Mouse (Mus musculus) heart, embryonic 11.5 days (tissue): Measurements from ENCODE around the gene Pdzrn3. TPM values are rescaled to one million over a fixed set of nuclear protein-coding genes. Genes with fewer than 3 reads are reported as not detected.

Source experiments
- ATAC-seq: fragments of 200-750 bp; cut with Nextera tagmentation; replicated peaks from 2 replicates; pipeline ENCODE4 v1.8.0; 2017; ENCODE audit warnings: moderate library complexity; ENCODE audit not compliant: insufficient number of reproducible peaks, low FRiP score, low TSS enrichment
- H3K27ac ChIP-seq: fragments of 300-500 bp; sonication (generic); 2 replicates; pipeline ENCODE4 v1.5.1; 2014; ENCODE audit warnings: mild to moderate bottlenecking, low read depth, low read length
- H3K27me3 ChIP-seq: fragments of 300-500 bp; sonication (generic); 2 replicates; pipeline ENCODE4 v1.6.1; 2014; ENCODE audit warnings: mild to moderate bottlenecking, low read length, mixed read lengths; ENCODE audit not compliant: control insufficient read depth, insufficient read depth
- H3K36me3 ChIP-seq: fragments of 300-500 bp; sonication (generic); 2 replicates; pipeline ENCODE4 v1.6.1; 2014; ENCODE audit warnings: mild to moderate bottlenecking, low read length, moderate library complexity, mixed read lengths; ENCODE audit not compliant: control insufficient read depth, insufficient read depth
- H3K4me1 ChIP-seq: fragments of 300-500 bp; sonication (generic); 2 replicates; pipeline ENCODE4 v1.6.1; 2014; ENCODE audit warnings: low read length; ENCODE audit not compliant: control insufficient read depth, insufficient read depth
- H3K4me2 ChIP-seq: fragments of 300-500 bp; sonication (generic); 2 replicates; pipeline ENCODE4 v1.6.1; 2014; ENCODE audit warnings: mild to moderate bottlenecking, moderate library complexity
- H3K4me3 ChIP-seq: fragments of 300-500 bp; sonication (generic); 2 replicates; pipeline ENCODE4 v1.5.1; 2014; ENCODE audit warnings: low read depth, low read length
- H3K9ac ChIP-seq: fragments of 300-500 bp; sonication (generic); 2 replicates; pipeline ENCODE4 v1.6.1; 2014; ENCODE audit warnings: mild to moderate bottlenecking, low read depth, low read length, moderate library complexity
- H3K9me3 ChIP-seq: fragments of 300-500 bp; sonication (generic); replicated peaks from 2 replicates; pipeline ENCODE4 v1.6.1; 2016; ENCODE audit warnings: low read length; ENCODE audit not compliant: control insufficient read depth
- WGBS: fragments of 180-500 bp; shearing (Covaris S2); extraction: QIAGEN DNeasy Blood & Tissue Kit; methylation state at CpG from one replicate; pipeline ENCODE4 v1.1.7; 2014; ENCODE audit not compliant: insufficient replicate concordance; 5-methylcytosine and 5-hydroxymethylcytosine counted together
- polyA plus RNA-seq: library from polyadenylated mRNA; unstranded; fragments of >200 nt; fragmentation: Nextera tagmentation; extraction: Ambion mirVana; gene quantifications from 2 replicates; pipeline ENCODE4 v1.2.1, GENCODE M21; 2014

Gene Pdzrn3
- polyA plus RNA-seq, 1 experiment from 2014 or later, result 10.5 TPM

DNA sequence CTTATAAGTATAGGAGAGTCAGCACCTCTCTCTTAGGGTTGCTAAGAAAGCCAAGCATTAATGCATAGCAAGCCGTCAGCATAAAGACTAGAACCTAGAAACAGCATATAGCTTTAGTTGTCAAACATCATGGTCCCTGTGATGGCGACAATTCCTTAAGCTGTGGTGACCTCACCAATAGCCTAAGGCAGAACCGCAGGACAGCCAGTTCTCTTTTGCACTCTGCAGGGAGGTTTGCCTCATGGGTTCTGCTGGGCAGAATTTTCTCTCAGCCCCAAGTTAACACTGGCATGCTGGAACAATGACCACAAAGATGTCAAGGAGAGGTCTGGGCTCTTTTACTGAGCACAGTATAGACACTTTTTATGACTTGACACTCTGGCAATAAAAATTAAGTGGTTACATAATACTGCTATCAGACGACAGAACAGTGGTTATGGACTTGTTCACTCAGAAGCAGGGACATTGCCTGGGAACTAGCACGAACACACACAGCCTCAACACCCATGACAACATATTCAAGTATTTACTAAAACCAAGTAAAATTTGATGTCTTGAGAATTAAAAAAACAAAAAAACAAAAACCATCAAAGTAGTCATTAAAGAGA, 90.0 kb downstream of the Pdzrn3 start:
- ATAC-seq, result no peak
- peaks cover 39% of the 10 kb centered on the region for H3K4me1 ChIP-seq
- H3K36me3 ChIP-seq, result no peaks in the 10 kb centered on the region
- H3K9ac ChIP-seq, result no peak overlapping the region
- H3K27me3 ChIP-seq, result no peaks in the 10 kb centered on the region
- no peak overlapping the region for H3K4me3 ChIP-seq
- H3K27ac ChIP-seq, result no peak overlapping the region
- H3K4me2 ChIP-seq, result no peak overlapping the region
- 77% methylated on average over 5 of the region's 5 CpGs for WGBS
- H3K9me3 ChIP-seq, result no peaks in the 10 kb centered on the region

- H3K36me3 ChIP-seq, result no peaks in the 10 kb centered on the region
- no peaks in the 10 kb centered on the region for H3K9me3 ChIP-seq
- no peak overlapping the region for H3K27ac ChIP-seq
- 77% methylated on average over 2 of the region's 2 CpGs for WGBS
- no peak overlapping the region for H3K9ac ChIP-seq
- H3K27me3 ChIP-seq, result no peaks in the 10 kb centered on the region
- no peak overlapping the region for H3K4me2 ChIP-seq
- no peak for ATAC-seq
- peaks cover 39% of the 10 kb centered on the region for H3K4me1 ChIP-seq
- H3K4me3 ChIP-seq, result no peak overlapping the region
Observed at GRCm38 (mm10) chr6:101287077-101287476, 90.6 kb downstream of the Pdzrn3 start.

DNA sequence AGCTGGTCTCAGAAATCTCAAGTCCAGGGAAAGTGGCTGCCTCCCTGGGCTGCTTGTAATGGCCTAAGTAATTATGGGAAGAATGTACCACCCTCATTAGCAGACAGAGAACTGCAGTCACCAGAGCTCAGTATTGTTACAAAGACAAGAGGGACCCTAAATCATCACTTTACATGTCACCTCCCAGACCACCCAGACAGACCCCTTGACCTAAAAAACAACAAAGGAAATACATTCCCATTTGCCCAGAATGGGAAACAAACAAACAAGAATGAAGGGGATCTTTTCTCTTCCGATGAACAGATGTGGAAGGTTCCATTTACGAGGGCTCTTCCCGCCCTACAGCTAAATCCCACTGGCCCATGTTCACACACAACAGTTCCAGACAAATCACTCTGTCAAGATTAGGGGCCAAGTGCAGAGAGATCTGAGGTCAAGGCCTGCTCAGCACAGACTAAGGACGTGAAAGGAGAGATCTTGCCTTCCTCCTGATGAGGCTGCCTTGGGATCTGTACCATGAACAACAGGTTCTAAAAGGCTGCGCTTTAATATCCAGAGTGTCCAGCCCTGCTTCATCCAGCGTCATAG, 93.2 kb downstream of the Pdzrn3 start:
- no peaks in the 10 kb centered on the region for H3K36me3 ChIP-seq
- H3K27me3 ChIP-seq, result no peaks in the 10 kb centered on the region
- H3K9ac ChIP-seq, result no peak overlapping the region
- no peak overlapping the region for H3K4me3 ChIP-seq
- no peak for ATAC-seq
- no peak overlapping the region for H3K4me2 ChIP-seq
- no peak overlapping the region for H3K27ac ChIP-seq
- WGBS, result 52% methylated on average over 6 of the region's 6 CpGs
- peaks cover 44% of the 10 kb centered on the region for H3K4me1 ChIP-seq
- no peaks in the 10 kb centered on the region for H3K9me3 ChIP-seq

- Histone ChIP-seq H3K9me3 (no peaks in the 10 kb centered on the region), H3K27ac (no peak overlapping the region), H3K9ac (no peak overlapping the region), H3K4me2 (no peak overlapping the region), H3K4me3 (no peak overlapping the region), H3K36me3 (no peaks in the 10 kb centered on the region), H3K27me3 (no peaks in the 10 kb centered on the region), H3K4me1 (peaks cover 41% of the 10 kb centered on the region)
- ATAC-seq, result no peak
- 66% methylated on average over 3 of the region's 3 CpGs for WGBS
Observed at GRCm38 (mm10) chr6:101283891-101284290, 93.8 kb downstream of the Pdzrn3 start.

- no peaks in the 10 kb centered on the region for H3K9me3 ChIP-seq
- no peak overlapping the region for H3K4me2 ChIP-seq
- no peak overlapping the region for H3K9ac ChIP-seq
- 48% methylated on average over 3 of the region's 3 CpGs for WGBS
- H3K36me3 ChIP-seq, result 0 out of 2 replicates have a peak, but pooled peaks cover 3% of the 10 kb centered on the region
- ATAC-seq, result no peak
- no peaks in the 10 kb centered on the region for H3K27me3 ChIP-seq
- no peak overlapping the region for H3K4me3 ChIP-seq
- H3K27ac ChIP-seq, result no peak overlapping the region
- peaks cover 35% of the 10 kb centered on the region for H3K4me1 ChIP-seq
Observed at GRCm38 (mm10) chr6:101281644-101282043, 96.1 kb downstream of the Pdzrn3 start.

- no peak overlapping the region for H3K27ac ChIP-seq
- 35% methylated on average over 9 of the region's 9 CpGs for WGBS
Observed at GRCm38 (mm10) chr6:101280811-101281218, 96.9 kb downstream of the Pdzrn3 start.

GRCm38 (mm10) chr6:101278286-101278932, 99.3 kb downstream of the Pdzrn3 start:
- Histone ChIP-seq H3K27ac (no peak overlapping the region), H3K9me3 (no peaks in the 10 kb centered on the region), H3K4me2 (no peak overlapping the region), H3K36me3 (0 out of 2 replicates have a peak, but pooled peaks cover 3% of the 10 kb centered on the region), H3K27me3 (no peaks in the 10 kb centered on the region), H3K4me1 (peaks cover 22% of the 10 kb centered on the region), H3K9ac (no peak overlapping the region), H3K4me3 (no peak overlapping the region)
- WGBS, result 73% methylated on average over 13 of the region's 13 CpGs
- no peak for ATAC-seq

More at GRCm38 (mm10) chr6:101280811-101281218, 96.9 kb downstream of the Pdzrn3 start:
- ATAC-seq, result no peak
- Histone ChIP-seq H3K27me3 (no peaks in the 10 kb centered on the region), H3K9me3 (no peaks in the 10 kb centered on the region), H3K4me1 (peaks cover 38% of the 10 kb centered on the region), H3K9ac (no peak overlapping the region), H3K4me3 (no peak overlapping the region), H3K4me2 (peak overlapping the region; percentile 34), H3K36me3 (0 out of 2 replicates have a peak, but pooled peaks cover 3% of the 10 kb centered on the region)

DNA sequence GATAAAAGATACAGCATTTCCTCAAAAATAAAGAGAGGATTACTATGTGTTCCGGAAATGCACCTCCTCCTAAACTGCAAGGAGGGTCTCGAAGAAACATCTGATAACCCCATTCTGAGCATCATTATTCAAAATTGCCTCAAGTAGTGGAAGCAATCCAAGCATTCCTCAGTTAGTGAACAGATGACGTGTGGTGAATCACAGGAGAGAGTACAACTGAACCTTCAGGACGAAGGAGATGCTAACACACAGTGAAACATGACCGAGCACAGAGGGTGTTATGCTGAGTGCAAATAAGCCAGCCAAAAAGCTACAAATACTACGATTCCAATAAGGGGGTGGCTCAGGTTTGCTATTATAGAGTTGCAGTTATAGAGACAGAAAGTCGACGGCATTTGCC, 101.4 kb downstream of the Pdzrn3 start:
- no peak overlapping the region for H3K4me2 ChIP-seq
- 0 out of 2 replicates have a peak, but pooled peaks cover 3% of the 10 kb centered on the region for H3K36me3 ChIP-seq
- H3K9me3 ChIP-seq, result no peaks in the 10 kb centered on the region
- H3K4me3 ChIP-seq, result no peak overlapping the region
- no peaks in the 10 kb centered on the region for H3K27me3 ChIP-seq
- H3K4me1 ChIP-seq, result peaks cover 22% of the 10 kb centered on the region
- no peak for ATAC-seq
- no peak overlapping the region for H3K27ac ChIP-seq
- H3K9ac ChIP-seq, result no peak overlapping the region
- 74% methylated on average over 8 of the region's 8 CpGs for WGBS
